Mouse (Mus musculus) lung, postnatal 10 days (tissue): ENCODE results near the gene Gm21953.
"Not testable (repeated sequence)": the region's sequence is repeated elsewhere in the genome, so short reads cannot be mapped to it uniquely, and the experiment has no call there.

Experiments used
- DNase-seq: peaks from one replicate; pipeline ENCODE4 v3.0.0; 2021

Gm21953 gene

DNA sequence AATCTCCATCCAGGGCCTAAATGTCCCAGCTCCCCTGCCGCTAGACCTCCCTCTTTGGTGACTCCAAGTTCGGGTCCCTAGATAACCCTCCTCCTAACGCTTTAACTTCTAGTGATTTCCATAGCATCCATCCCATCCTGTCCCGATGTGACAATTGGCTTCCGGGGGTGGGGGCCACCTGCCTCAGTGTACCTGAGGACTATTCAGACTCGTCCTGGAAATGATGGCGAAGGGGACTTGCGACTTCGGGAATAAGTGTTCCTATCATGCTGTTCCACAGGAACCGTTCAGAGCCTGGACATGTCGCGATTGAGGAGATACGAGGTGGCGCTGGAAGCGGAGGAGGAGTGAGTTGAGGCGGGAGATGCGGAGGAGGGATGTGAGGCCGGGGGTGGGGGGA, at the start of gene Gm21953:
TSS of gene Gm21953 (plus strand) at position 301 of the 400 bp plus-strand sequence.
- not testable (repeated sequence) for DNase-seq

- not testable (repeated sequence) for DNase-seq
These were observed 38.6 kb upstream of the Gm21953 start, which contains the start of gene Ccl21b for GRCm38 (mm10) chr4:42255467-42255866. TSS of gene Ccl21b (plus strand) at chr4:42255767.

GRCm38 (mm10) chr4:42318034-42318433, 24.0 kb downstream of the Gm21953 start, which contains the start of gene Fam205a3:
TSS of gene Fam205a3 (plus strand) at chr4:42318334.
- not testable (repeated sequence) for DNase-seq
